Mouse (Mus musculus): ENCODE results near the gene Reck. TPM values are rescaled to one million over a fixed set of nuclear protein-coding genes. Genes with fewer than 3 reads are reported as not detected.

Reck gene
- polyA plus RNA-seq, 1 experiment from 2014 or later = 1.8 TPM

- Histone ChIP-seq H3K4me2 (peak within 1 kb of the TSS; percentile 97), H3K4me1 (replicated peaks) (peaks cover 57% of the 10 kb centered on the region), H3K9ac (peak within 1 kb of the TSS; percentile 68), H3K4me3 (replicated peaks) (peak within 1 kb of the TSS; percentile 77), H3K9me3 (replicated peaks) (no peaks in the 10 kb centered on the region), H3K36me3 (replicated peaks) (no peaks in the 10 kb centered on the region), H3K27me3 (0 out of 2 replicates have a peak, but pooled peaks cover 7% of the 10 kb centered on the region), H3K27ac (replicated peaks) (peak within 1 kb of the TSS; percentile 79)
- WGBS (ENCODE audit: insufficient replicate concordance) = under 1% methylated on average over 45 of the region's 45 CpGs
- ATAC-seq (ENCODE audit: insufficient read depth) = peak; percentile 75
Observed at GRCm38 (mm10) chr4:43957292-43957845, 82.0 kb downstream of the Reck start, which contains the start of gene Glipr2. Gene Glipr2 (plus strand): TSS chr4:43957401.

GRCm38 (mm10) chr4:43957846-43958461, 82.6 kb downstream of the Reck start:
- ATAC-seq (ENCODE audit: insufficient read depth) = peak; percentile 26
- no peaks in the 10 kb centered on the region for H3K9me3 ChIP-seq (replicated peaks)
- H3K4me2 ChIP-seq = peak overlapping the region; percentile 97
- H3K27ac ChIP-seq (replicated peaks) = peak overlapping the region; percentile 79
- under 1% methylated on average over 26 of the region's 26 CpGs for WGBS (ENCODE audit: insufficient replicate concordance)
- peaks cover 63% of the 10 kb centered on the region for H3K4me1 ChIP-seq (replicated peaks)
- H3K9ac ChIP-seq = peak overlapping the region; percentile 68
- H3K4me3 ChIP-seq (replicated peaks) = peak overlapping the region; percentile 77
- H3K27me3 ChIP-seq = 0 out of 2 replicates have a peak, but pooled peaks cover 7% of the 10 kb centered on the region
- H3K36me3 ChIP-seq (replicated peaks) = no peaks in the 10 kb centered on the region

- H3K4me3 ChIP-seq (replicated peaks) = peak overlapping the region; percentile 77
- H3K36me3 ChIP-seq (replicated peaks) = no peaks in the 10 kb centered on the region
- peaks cover 80% of the 10 kb centered on the region for H3K4me1 ChIP-seq (replicated peaks)
- peak; percentile 27; the same call in 1 of the 2 replicates for ATAC-seq (ENCODE audit: insufficient read depth)
- 0 out of 2 replicates have a peak, but pooled peaks cover 7% of the 10 kb centered on the region for H3K27me3 ChIP-seq
- peak overlapping the region; percentile 44 for H3K9ac ChIP-seq
- WGBS (ENCODE audit: insufficient replicate concordance) = 15% methylated on average over 9 of the region's 9 CpGs
- H3K4me2 ChIP-seq = peak overlapping the region; percentile 97
- no peaks in the 10 kb centered on the region for H3K9me3 ChIP-seq (replicated peaks)
- peak overlapping the region; percentile 89 for H3K27ac ChIP-seq (replicated peaks)
Observed at GRCm38 (mm10) chr4:43959523-43960179, 84.3 kb downstream of the Reck start.

- WGBS (ENCODE audit: insufficient replicate concordance) = 22% methylated on average over 6 of the region's 6 CpGs
- no peaks in the 10 kb centered on the region for H3K9me3 ChIP-seq (replicated peaks)
- peaks cover 85% of the 10 kb centered on the region for H3K4me1 ChIP-seq (replicated peaks)
- peak overlapping the region; percentile 44 for H3K9ac ChIP-seq
- H3K4me2 ChIP-seq = peak overlapping the region; percentile 97
- peak; percentile 36 for ATAC-seq (ENCODE audit: insufficient read depth)
- 0 out of 2 replicates have a peak, but pooled peaks cover 7% of the 10 kb centered on the region for H3K27me3 ChIP-seq
- H3K27ac ChIP-seq (replicated peaks) = peak overlapping the region; percentile 89
- no peaks in the 10 kb centered on the region for H3K36me3 ChIP-seq (replicated peaks)
- peak overlapping the region; percentile 77 for H3K4me3 ChIP-seq (replicated peaks)
Observed at GRCm38 (mm10) chr4:43960207-43960606, 84.9 kb downstream of the Reck start.

GRCm38 (mm10) chr4:43964326-43964833, 89.0 kb downstream of the Reck start:
- no peaks in the 10 kb centered on the region; the same call in 1 of the 2 replicates for H3K36me3 ChIP-seq (replicated peaks)
- H3K27me3 ChIP-seq = no peaks in the 10 kb centered on the region
- peak overlapping the region; percentile 87 for H3K27ac ChIP-seq (replicated peaks)
- H3K4me3 ChIP-seq (replicated peaks) = peak overlapping the region; percentile 37
- no peaks in the 10 kb centered on the region for H3K9me3 ChIP-seq (replicated peaks)
- peak overlapping the region; percentile 54 for H3K9ac ChIP-seq
- peak overlapping the region; percentile 81 for H3K4me2 ChIP-seq
- H3K4me1 ChIP-seq (replicated peaks) = peaks cover 97% of the 10 kb centered on the region
- ATAC-seq (ENCODE audit: insufficient read depth) = peak; percentile 81
- 7% methylated on average over 2 of the region's 2 CpGs for WGBS (ENCODE audit: insufficient replicate concordance)

- peak overlapping the region; percentile 87 for H3K27ac ChIP-seq (replicated peaks)
Observed at GRCm38 (mm10) chr4:43964951-43965684, 89.8 kb downstream of the Reck start.

GRCm38 (mm10) chr4:43965856-43966535, 90.7 kb downstream of the Reck start:
- peak overlapping the region; percentile 87 for H3K27ac ChIP-seq (replicated peaks)
- H3K9me3 ChIP-seq (replicated peaks) = no peaks in the 10 kb centered on the region
- H3K9ac ChIP-seq = 0 out of 2 replicates have a peak overlapping the region, but pooled peaks have one; percentile 1
- ATAC-seq (ENCODE audit: insufficient read depth) = no peak
- H3K36me3 ChIP-seq (replicated peaks) = peaks cover 12% of the 10 kb centered on the region
- peaks cover 96% of the 10 kb centered on the region for H3K4me1 ChIP-seq (replicated peaks)
- H3K27me3 ChIP-seq = no peaks in the 10 kb centered on the region
- peak overlapping the region; percentile 81 for H3K4me2 ChIP-seq
- WGBS (ENCODE audit: insufficient replicate concordance) = 52% methylated on average over 7 of the region's 7 CpGs
- no peak overlapping the region for H3K4me3 ChIP-seq (replicated peaks)

More at GRCm38 (mm10) chr4:43964951-43965684, 89.8 kb downstream of the Reck start:
- Histone ChIP-seq H3K9ac (peak overlapping the region; percentile 54; the same call in 1 of the 2 replicates), H3K4me2 (peak overlapping the region; percentile 81), H3K9me3 (replicated peaks) (no peaks in the 10 kb centered on the region), H3K4me3 (replicated peaks) (no peak overlapping the region), H3K27me3 (no peaks in the 10 kb centered on the region), H3K36me3 (replicated peaks) (peaks cover 4% of the 10 kb centered on the region), H3K4me1 (replicated peaks) (peaks cover 96% of the 10 kb centered on the region)
- ATAC-seq (ENCODE audit: insufficient read depth) = 0 out of 2 replicates have a peak, but pooled peaks have one; percentile 13
- WGBS (ENCODE audit: insufficient replicate concordance) = 34% methylated on average over 4 of the region's 4 CpGs

GRCm38 (mm10) chr4:43968650-43969049, 93.3 kb downstream of the Reck start:
- no peak overlapping the region for H3K4me2 ChIP-seq
- no peak overlapping the region for H3K27ac ChIP-seq (replicated peaks)
- H3K9me3 ChIP-seq (replicated peaks) = no peaks in the 10 kb centered on the region
- ATAC-seq (ENCODE audit: insufficient read depth) = no peak
- H3K36me3 ChIP-seq (replicated peaks) = peaks cover 18% of the 10 kb centered on the region
- H3K27me3 ChIP-seq = no peaks in the 10 kb centered on the region
- no peak overlapping the region for H3K9ac ChIP-seq
- H3K4me1 ChIP-seq (replicated peaks) = peaks cover 93% of the 10 kb centered on the region
- WGBS (ENCODE audit: insufficient replicate concordance) = 80% methylated on average over 13 of the region's 13 CpGs
- no peak overlapping the region for H3K4me3 ChIP-seq (replicated peaks)

GRCm38 (mm10) chr4:43969373-43969772, 94.0 kb downstream of the Reck start:
- Histone ChIP-seq H3K4me1 (replicated peaks) (peaks cover 93% of the 10 kb centered on the region), H3K9ac (no peak overlapping the region), H3K27me3 (no peaks in the 10 kb centered on the region), H3K4me3 (replicated peaks) (no peak overlapping the region), H3K4me2 (no peak overlapping the region), H3K9me3 (replicated peaks) (no peaks in the 10 kb centered on the region), H3K36me3 (replicated peaks) (peaks cover 21% of the 10 kb centered on the region), H3K27ac (replicated peaks) (no peak overlapping the region)
- ATAC-seq (ENCODE audit: insufficient read depth) = no peak
- WGBS (ENCODE audit: insufficient replicate concordance) = 43% methylated on average over 4 of the region's 4 CpGs
